Mouse (Mus musculus): Measurements from ENCODE around the gene Nop56. TPM values are rescaled to one million over a fixed set of nuclear protein-coding genes. Genes with fewer than 3 reads are reported as not detected.

Gene Nop56
- polyA plus RNA-seq (2017; shearing (Covaris generic)), result 100 to 1,000 TPM; 278 to 380 (median 357) TPM

DNA sequence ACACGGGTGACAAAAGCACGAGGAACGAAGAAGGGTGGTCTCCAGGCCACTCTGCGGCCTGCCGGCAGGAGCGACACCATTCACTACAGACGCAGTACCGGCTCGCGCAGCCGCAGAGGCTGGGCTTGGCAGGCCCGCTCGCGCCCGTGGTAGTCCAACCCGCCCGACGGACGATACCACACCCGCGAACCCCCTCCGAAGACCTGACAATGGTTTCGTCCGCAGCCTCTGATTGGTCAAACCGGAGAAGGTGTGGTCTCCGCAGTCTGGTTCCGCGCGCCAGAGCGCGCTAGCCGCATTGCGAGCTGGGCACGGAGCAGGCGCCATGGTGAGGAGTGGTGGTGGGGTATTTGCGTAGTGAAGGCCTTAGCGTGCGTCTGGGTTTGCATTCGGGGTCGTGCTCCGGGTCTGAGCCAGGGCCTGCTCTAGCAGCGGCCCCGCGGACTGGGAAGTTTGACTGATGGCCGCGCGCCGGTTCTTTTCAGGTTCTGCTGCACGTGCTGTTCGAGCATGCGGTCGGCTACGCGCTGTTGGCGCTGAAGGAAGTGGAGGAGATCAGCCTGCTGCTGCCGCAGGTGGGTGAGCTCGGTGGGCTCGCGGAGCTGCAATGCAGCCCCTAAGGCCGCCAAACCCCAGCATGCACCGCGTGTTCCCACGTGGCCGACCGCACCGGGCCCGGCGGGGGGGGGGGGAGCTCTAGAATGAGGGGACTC is at the start of gene Nop56:
Gene Nop56 (plus strand): TSS at position 282 of the 713 bp plus-strand sequence.
- ATAC-seq, result peak; percentile 93

DNA sequence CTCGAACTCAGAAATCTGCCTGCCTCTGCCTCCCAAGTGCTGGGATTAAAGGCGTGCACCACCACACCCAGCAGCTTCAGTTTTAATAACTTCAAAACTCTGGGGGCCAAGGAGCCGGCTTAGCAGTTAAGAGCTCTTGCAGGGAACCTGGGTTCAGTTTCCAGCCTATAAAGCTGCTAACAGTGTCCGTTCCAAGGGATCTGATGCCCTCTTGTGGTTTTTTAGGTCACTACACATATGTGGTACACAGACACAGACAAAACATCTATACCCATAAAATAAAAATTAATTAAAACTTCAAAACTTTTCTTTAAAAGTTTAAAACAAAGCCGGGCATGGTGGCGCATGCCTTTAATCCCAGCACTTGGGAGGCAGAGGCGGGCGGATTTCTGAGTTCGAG is 27.3 kb upstream of the Nop56 start:
- ATAC-seq, result no peak

DNA sequence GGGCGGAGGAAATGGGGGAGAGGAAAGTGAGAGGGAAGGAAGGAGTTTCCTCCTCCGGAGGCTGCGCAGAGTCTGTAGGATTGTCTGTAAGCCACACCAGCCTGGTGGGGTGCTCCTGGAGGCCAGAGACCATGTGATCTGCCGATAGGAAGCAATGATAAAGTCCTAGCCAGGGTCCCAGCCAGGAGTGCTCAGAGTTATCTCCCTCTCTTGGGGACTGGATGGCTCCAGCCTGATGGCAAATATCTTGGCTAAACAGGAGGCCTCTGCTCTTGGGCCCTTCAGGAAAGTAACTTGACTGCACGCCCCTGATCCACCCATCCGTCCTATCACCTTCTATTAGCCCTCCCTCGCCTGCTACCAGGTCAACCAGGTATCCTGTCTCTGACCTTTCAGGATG is 26.0 kb upstream of the Nop56 start:
- ATAC-seq, result no peak

DNA sequence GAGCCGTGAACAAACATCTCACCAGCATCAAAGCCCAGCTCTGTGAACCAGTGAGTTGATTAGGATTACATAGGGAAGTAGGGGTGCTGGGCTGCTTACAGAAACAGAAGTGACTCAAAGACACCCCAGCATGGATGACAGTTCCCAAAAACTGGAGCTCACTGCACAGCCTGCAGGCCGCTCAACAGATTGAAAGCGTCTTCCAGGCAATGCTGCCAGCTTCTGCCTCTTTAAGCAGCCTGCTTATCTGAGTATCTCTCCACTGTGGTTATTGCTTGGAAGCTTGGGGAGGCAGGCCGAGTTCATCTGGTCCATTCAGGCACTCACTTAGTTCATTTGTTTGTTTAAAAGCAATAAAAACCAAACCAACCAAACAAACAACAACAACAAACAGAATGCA is 17.5 kb upstream of the Nop56 start:
- no peak for ATAC-seq

DNA sequence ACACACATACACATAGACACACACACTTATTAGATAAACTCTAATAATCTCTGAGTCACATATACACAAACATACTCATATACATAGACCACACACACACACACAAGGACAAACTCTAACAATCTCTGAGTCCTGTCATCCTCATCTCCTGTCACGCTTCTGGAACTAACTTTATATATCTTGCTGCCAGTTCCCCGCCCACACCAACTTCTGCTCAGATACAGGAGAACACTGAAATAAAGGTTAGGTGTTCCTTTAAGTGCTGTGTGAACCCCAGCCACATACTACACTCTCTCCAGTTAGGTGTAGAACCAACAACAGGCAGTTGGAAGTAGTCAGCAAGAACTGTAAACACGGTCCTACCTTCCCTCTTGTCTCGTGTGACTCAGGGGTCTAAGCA is 13.4 kb upstream of the Nop56 start:
- no peak for ATAC-seq

DNA sequence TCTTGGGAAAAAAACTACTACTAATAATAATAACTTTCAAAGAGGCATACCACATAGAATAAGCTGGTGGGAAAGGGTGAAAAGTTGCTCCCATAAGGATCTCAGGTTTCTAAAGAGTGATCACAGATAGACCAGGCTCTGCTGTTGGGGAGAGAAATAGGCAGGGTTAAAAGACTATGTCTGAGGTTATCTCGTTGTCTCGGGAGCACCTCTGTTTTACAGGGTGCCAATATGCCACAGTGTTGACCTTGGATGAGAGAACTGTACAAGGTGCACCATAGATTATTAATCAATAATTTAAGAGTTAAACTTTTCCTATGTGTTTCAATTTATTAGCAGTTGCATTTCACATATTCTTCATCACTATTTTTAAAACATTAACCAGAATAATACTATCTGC is 12.3 kb upstream of the Nop56 start:
- no peak for ATAC-seq

DNA sequence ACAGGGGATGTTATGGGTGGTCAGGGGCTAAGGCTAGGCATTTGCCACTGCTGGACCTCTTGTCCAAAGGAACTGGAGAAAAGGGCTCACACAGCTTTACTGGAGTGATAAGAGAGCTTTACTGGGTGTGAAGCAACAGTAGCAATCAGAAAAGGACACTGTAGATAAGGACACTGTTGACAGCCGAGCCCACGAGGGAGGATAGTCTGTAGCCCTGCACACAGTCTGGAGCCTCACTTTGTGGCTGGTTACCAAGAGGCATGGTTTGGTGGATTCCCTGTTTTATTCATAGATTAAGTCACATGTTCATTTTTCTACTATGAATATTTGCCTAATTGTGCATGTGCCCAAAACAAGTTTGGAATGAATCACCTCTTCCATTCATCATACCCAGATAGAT is 11.8 kb upstream of the Nop56 start:
- ATAC-seq, result no peak

DNA sequence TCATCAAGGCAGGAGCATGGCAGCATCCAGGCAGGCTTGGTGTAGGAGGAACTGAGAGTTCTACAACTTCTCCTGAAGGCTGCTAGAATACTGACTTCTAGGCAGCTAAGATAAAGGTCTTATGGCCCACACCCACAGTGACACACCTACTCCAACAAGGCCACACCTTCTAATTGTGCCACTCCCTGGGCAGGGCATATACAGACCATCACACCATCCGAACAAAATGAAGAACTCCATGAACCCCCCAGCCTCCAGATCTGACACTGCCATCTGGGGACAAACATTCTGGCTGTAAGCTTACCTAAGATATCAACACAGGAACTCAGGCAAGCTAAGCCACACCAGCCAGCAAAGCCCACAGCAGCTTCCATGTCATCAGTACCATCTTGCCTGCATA is 8.7 kb upstream of the Nop56 start:
- no peak for ATAC-seq

DNA sequence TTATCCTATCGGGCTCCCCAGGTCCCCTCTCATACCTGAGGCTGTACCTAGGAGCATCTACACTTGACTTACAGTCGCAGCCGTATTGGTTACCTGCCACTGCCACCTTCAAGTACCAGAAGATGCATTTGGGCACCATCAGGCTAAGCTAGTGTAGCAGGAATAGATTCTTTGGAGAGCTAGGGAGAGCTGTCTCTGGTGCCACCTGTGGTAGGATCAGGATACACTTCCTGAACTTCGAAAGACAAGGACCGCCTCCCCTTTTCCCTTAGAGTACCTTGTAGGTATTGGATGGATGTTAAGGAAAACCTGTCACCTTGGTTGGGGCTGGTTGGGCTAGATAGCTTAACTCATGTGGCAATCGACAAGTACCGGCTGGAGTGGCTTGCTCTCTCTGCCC is 6.2 kb upstream of the Nop56 start:
- no peak for ATAC-seq

DNA sequence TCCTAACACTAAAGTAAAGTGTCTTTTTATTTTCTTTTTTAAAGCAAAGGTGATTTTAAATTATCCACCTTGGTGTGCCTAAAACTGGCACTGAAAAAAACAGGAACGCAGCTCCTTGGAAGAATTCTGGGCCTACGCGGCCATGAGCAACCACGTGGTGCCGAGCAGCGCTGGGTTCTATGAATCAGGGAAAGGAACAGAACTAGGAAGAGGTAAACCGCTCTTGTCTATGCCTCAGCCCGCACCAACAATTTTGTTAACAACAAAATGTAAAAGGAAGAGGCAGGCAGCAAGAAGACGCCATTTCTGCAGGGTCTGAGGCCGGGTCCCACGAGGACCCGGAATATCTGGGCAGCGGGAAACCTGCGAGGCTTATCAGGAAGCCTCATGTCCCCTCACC is 498 bp upstream of the Nop56 start:
- peak; percentile 14 for ATAC-seq

DNA sequence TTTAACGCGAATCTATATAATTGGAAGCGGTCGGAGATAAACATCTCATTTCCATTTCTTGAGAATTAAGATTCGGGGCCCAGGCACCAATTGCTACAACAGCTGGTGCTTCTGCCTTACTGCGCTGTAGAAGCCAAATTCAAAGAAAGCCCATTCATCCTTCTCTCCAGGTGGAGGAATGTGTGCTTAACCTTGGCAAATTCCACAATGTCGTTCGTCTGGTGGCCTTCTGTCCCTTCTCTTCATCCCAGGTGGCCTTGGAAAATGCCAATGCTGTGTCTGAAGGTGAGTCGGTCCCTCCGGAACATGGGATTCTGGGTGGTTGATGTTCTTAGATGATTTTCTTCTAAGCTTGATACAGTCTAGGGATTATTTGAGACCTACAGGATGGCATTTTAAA is 632 bp downstream of the Nop56 start:
- no peak for ATAC-seq

DNA sequence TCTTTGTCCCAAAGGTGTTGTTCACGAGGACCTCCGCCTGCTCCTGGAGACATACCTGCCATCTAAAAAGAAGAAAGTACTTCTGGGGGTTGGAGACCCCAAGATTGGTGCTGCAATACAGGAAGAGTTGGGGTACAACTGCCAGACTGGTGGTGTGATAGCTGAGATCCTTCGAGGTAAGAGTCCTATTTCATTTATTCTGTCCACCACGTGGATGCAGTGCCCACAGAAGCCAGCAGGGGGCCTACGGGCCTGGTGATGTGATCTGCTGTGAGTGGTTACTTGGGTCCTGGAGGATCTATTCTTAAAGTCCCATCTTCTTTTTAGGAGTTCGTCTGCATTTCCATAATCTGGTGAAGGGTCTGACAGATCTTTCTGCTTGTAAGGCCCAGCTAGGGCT is 1.4 kb downstream of the Nop56 start:
- ATAC-seq, result no peak

DNA sequence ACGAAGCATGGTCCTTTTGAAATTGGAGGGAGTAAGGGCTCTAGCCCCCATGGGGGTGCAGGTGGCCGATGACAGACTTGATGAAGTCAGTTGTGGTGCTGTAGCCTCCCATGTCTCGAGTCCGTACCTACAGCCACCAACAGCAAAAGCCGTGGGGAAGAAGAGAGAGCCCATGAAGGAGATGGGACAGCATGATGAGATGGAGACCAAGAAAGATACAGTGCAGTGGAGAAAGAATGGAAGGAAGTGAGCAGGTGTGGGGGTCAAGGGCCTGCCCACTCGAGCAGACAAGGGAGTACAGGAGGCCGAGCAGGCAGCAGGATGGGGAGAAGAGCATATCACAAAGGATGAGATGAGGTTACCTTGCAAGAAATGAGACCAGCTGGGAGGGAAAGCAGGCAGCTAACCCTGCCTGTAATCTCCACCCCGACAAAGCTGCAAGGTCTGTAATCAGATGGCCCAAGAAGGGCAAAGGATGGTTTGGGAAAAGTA is 5.4 kb downstream of the Nop56 start:
- ATAC-seq, result no peak

DNA sequence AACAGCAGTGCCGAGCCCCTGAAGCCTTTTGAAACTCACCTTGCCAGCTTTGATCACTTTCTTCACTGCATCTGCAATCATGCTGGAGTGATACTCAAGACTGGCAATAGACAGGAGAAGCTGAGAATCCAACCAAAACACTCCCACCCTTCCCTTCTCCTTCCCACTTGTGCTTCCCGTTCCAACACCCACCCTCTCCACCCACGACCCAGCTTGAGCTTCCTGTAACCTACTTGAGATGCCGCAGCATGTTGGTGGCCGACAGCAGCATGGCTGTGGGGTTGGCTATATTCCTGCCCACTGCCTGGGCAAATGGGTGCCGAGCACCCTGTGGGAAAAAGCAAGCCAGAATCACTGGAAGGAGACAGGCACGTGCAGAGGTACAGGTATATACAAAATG is 6.0 kb downstream of the Nop56 start:
- ATAC-seq, result no peak

DNA sequence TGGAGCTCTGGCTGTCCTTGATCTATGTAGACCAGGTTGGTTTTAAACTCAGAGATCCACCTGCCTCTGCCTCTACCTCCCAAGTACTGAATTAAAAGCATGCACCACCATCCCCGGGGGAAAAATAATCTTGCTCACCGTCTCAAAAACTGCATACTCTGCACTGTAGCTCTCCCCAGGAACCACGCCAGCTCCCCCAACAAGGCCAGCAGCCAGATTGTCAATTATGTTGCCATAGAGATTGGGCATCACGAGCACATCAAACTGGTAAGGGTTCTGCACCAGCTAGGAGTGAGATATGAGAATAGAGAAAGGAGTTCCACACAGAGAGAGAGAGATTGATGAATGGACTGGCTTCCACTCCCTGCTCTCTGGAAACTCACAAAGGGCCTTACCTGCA is 6.6 kb downstream of the Nop56 start:
- no peak for ATAC-seq

DNA sequence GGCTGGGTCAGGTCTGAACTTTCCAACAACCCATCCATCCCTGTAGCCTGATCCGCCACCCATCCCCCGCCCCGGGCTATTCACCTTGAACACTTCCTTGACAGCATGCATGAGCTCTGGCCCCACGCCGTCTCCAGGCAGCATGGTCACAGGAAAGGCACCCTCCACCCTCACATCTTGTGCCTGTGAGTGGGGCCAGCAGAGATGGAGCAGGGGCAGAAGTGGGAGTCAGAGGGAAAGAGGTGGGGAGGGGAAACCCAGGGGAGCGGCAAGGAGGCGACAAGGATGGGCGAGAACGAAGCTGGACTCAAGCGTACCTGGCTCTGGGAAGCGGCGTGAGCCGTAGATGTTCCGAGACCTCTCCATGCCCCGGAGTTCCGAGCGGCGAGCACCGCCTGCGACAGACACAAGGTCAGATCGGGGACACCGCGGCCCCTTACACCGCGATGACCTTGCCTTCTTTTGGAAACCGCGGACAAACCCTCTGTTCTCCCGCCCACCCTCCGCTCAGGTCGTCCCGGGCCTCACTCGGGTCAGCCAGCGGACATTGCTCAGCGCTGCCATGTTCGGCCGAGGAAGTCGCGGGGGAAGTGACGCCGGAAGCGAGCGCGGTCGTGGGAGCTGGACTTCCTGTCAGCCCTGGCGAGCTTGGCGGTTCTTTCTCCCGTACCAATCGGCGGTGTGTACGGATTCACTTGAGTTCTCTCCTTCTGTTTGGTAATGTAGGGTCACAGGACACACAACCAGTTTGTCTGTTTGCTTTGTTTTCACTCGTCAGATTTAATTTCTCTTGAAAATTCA is 9.8 kb downstream of the Nop56 start, which contains the start of gene Idh3b:
Gene Idh3b (minus strand): TSS at position 694 of the 801 bp plus-strand sequence.
- peak; percentile 93 for ATAC-seq

DNA sequence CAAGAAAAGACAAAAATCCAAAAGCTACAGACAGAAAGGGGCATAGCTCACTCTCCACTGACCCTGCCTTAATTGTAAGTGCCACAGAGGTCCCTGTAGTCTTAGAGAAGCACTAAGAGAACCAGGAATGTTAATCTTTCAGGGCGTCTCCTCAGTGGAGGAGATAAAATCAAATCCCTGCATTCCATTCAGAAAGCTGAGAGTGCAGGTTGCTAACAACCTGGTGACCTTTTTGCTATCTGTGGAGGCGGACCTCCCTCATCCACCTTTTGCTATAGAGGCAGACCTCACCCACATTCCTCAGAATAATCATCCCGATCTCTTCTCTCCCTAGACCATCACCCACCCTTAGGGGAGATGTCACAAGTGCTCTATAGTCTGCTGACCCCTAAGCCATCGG is 14.9 kb downstream of the Nop56 start:
- ATAC-seq, result no peak

DNA sequence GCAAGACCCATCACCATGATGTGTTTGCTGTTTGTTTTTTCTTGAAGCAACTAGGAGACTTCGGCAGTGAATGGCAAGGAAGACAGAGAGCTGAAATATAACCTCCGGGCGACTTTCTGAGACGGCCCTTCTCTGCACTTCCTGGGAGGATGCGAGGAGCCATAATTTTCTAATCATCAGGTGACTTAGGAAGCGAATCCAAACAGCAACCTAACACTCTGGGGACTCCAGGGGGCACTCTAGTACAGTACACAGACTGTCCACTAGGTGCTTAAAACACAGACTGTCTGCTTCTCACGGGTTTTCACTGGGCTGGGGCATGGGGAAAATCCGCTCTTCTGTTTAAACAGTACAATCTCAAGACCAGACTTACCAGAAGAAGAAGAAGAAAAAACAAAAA is 17.2 kb downstream of the Nop56 start:
- peak; percentile 87 for ATAC-seq

DNA sequence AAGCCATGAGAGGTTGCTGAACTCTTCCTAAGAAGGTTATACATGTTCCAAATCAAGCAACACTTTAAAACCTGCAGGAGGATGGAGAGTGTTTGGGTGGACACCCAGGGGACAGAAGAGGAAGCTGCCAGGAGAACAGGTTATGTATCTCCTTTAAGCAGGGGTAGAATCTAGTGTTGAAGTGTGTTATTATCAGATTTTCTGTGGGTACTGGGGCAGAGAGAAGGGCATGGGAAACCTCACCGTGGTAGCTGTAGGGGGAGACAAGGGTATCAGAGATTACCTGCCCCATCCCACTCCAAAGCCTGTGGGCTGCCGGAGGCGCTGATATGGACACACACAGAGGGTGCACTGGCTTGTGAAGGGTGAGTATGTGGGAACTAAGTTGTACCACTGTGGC is 18.8 kb downstream of the Nop56 start:
- ATAC-seq, result no peak

DNA sequence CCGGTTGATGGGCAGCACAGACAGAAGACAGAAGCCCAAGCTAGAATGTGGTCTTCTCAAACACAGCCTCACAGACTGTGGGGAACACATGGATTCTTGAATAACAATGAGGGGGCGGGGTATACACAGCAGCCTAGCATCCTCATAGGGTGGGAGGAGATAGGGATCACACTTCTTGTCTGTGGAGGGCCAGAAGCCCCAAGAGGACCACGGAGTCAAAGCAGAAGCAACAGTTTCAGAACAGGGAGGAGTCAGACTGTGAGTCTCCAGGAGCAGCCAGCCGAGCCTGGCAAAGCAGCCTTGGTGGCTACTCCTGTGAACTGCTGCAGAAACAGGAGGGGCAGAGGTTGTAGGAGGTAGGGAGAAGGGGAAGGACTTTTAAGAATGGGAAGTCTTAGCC is 19.3 kb downstream of the Nop56 start:
- ATAC-seq, result no peak

DNA sequence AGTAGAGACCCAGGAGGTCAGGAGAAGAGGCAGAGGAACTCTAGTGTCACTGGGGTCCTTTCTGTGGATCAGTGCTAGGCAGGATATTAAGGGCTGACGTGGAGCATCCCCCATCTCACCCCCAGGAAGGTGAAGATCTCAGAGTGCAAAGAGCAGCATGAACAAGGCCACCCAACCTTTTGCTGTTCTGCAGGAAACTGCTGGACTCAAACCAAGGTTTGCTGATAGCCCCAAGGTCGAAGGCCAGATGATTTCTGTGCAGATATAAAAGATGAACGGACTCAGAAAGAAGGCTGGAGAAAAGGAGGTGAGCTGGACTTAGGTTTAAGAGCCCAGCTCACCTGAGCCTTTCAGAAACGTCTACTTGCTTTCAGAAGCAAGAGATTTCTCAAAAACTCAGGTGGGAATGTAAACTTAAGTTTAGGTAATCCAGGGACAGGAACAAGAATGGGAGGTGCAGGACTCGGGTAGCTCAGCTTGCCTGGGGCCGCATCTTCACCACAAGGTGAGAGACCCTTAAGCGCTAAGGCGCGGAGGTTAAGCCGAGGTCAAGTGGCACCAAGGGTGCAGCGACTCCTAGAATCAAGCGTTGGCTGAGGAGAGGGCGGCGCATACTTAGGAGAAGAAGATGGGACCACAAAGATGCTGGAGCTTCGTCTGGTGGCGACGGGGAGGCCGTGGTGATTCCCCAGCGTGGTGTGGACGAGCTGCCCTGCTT is 20.1 kb downstream of the Nop56 start:
- ATAC-seq, result no peak

DNA sequence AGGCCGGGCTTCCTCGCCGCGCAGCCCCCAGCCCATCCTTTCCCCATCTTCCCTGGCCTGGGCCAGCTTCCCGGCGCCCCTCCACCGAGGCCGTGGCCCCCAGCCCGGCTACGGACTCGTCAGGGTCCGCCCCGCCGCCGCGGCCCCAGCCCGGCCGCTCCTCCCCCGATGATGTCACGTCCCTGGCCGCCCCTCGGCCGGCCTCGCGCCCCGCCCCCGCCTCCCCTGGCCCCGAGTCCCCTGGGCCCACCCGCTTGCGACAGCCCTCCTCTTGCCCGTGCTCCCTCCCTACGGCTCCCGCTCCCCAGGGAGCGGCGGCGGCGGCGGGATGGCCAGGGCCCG is 20.7 kb downstream of the Nop56 start, which contains the start of gene Ebf4:
Gene Ebf4 (plus strand): TSS at position 234 of the 342 bp plus-strand sequence.
- ATAC-seq, result no peak

Measured in inflammation-experienced regulatory T-cells, adult 6 months (primary cell).